Mouse (Mus musculus) 3134 (cell line): ENCODE data around the gene Ubqln1.
A peak's percentile ranks its signal among the peaks of the same experiment; 100 is the strongest.

Source experiments
- DNase-seq: peaks from one replicate; pipeline ENCODE4 v3.0.0-alpha.2; 2011; ENCODE audit warnings: low spot score; ENCODE audit not compliant: insufficient read length; ENCODE audit errors: extremely low read depth

The Ubqln1 gene

DNA sequence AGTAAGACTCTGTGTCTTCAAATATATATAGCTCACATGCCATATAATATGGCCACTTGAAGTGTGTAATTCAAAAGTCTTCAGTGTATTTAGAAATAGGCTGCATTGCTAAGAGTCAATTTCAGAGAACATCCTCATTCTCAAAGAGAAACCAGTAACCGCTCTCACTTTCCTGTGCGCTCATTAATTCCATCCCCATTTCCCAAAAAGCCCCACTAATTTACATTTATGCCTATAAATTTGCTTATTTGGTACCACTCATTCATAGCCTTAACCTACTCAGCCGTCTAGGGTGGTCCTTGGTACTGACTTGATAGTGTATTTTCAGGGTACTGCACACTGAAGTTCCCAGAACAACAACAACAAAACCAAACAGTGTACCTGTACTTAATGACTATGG, 13.5 kb downstream of the Ubqln1 start:
- DNase-seq: no peak

DNA sequence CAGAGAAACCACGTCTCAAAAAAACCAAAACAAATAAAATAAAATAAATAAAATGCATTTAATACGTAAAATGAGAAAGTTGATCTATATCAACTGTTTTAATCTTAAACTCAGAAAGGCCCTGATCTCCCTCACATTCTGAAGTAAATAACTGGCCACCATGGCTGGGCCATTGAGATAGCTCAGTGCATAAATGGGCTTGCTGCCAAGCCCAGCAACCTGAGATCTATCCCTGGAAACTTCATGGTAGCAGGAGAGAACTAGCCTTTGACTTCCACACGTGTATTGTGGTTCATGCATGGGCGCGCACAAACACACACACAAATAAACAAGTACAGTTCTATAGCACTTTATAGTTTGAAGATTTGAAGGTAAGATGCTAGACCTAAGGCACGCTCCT, 14.1 kb downstream of the Ubqln1 start:
- DNase-seq: no peak

DNA sequence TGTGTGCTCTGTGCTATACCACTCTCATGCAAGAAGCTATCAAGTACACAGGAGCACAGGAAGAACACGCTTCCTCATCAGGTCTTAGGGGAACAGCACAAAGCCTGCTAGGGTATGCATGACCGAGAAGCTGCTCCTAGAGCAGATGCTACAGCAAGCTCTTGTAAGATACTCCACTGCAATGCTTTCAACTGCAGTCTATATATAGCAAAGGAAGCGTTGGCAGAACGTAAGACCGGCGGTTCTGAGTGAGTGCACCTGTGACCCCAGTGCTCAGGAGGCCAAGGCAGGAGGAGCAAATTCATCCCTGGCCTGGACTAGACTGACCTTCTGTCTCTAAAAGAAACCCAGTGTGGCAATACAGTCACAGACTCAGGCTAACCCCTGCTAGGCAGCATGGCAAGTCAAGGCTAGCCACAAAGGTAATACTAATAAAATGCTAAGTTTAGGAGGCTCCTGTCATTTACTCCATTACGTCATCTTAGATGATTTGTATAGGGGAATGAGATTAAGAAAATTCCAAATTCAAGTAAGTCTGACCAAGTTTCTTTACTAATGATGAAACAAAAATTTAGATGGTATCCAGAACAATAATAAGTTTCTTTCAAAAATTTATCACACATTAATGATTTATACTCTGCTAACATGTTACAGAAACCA, 17.3 kb downstream of the Ubqln1 start:
- DNase-seq: no peak

DNA sequence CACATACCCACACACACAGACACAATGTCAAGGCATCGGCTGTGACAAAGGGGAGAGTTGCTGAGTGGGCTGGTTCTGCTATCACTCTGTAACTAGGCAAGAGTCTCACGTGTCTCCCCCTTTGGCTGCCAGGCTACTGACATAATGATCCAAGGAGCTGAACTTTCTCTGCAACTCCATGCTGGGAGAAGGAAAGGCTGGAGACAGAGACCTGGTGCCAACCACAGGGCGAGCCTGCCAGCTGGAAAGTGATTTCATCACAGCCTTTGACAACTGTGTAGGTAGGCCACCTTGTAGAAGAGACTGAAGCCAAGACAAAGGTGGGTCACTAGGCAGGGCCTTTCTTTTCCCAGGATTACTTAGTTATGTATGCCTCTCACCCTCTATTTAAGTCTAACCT, 18.2 kb downstream of the Ubqln1 start:
- DNase-seq: no peak

DNA sequence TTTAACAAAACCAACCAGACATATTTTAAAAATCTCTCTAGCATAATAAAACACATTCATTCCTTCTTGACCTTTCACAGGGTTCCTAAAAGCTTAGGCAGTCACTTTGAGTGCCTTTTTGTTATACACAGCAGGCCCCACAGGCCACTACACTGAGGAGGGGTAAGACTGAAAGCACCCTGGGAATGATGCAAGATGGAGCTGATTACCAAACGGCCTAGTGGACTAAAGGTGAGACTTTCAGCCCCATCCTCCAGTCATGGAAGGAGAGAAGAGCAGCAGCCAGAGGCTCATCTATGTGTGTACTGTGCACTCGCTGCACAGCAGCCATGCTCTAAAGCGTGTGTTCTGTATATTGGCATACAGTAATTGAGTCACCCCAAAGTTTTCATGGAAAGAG, 20.5 kb downstream of the Ubqln1 start:
- DNase-seq: no peak

DNA sequence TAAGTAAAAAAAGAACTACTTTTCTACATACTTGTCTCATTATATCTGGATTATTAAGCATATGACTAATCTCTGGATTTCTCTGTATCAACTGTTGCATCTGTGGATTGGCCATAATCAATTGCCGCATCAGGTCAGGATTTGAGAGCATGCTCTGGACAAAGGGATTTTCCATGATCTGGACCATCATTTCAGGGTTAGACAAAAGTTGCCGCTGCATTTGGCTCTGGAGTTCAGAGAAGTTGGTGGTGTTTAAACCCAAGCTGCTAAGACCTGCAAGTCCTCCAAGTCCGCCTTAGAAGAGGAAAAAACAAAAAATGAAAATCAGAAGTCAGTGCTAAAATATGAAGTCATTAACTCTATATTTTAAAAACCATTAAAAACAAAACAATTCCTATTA, 22.2 kb downstream of the Ubqln1 start:
- DNase-seq: no peak

DNA sequence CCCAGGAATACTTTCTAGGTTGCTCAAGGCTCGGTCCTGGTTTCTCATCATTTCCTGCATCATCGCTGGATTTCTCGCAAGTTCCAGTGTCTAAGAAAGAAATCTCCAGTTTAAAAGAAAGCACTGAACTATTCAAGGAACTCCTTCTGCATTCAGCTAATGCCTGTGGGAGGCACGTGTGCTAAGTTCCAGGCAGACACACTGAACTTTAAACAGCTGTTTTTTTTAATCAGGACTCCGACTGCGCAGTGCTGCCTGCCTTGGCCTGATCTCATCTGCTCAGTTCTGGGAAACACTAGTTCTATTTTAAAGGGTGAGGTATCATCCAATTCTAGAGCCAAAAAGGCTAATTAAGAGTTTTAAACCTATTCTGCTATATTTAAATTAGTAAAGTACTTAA, 23.3 kb downstream of the Ubqln1 start:
- no peak for DNase-seq

DNA sequence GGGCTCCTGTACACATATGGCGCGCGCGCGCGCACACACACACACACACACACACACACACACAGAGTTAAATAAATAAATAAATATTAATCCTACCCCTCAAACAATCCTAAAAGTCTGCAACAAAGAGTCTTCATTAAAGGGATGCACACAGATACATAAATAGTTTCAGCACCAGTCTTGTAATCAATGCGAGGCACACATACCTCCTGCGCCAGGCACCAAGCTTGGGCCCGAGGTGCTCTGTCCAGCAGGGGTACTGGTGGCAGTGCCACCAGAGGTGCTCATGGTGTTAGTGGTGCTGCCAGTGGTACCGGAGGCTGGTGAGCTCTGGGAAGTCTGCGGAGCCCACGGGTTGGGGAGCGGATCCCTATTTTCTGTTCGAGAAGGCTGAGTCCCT, 23.9 kb downstream of the Ubqln1 start:
- DNase-seq: no peak

DNA sequence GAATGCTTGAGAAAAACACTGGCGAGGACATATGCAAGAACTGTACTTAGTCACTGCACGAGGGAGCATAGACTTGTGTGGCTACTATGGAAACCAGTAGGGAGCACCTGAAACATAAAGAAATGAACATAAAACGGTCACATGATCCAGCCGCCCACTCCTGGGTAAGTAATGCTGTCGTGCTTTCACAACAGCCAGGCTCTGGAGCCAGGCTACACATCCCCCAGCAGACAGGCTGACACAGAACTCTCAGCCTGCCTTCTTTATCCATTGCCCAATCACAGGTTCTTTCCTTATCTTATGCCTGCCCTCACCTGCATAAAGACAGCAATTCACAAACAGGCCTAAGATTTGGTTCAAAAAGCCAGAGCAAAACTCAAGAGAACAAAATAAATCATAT, 26.0 kb downstream of the Ubqln1 start:
- DNase-seq: no peak

DNA sequence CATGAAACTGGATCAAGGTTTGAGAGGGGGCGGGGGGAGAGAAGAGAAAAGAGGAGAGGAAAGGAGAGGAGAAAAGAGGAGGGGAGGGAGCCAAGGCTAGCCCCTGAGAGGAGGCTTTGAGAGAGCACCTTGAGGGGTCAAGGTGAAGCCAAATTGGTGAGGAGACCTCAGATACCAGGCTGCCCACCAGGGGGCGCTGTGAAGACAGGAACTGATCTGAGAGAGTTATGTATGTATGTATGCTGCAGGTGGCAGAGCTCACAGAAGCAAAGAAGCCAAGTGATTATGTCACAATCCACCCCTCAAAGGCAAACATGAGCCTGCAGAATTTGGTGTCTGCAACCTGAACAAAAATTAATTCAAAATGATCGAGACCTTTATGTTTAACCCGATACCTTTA, 27.0 kb downstream of the Ubqln1 start:
- no peak for DNase-seq

DNA sequence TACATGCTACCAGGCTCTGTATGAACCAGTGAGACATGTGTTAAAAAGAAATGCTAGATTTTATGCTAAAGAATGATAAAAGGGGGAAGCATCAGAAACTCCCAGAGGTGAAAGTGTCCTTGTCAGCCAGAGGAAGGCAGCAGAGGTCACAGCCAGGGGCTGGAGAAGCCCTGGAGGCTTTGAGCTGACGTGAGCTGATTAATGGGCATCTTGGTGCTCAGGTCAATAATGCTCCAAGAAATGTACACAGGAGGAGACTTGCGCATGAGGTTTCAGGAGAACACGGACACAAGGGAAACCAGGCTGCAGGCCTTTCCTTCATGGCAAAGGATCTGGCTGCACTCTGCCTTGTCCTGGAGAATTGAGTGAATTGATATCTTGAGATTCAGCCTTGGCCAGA, 27.7 kb downstream of the Ubqln1 start:
- DNase-seq: no peak

DNA sequence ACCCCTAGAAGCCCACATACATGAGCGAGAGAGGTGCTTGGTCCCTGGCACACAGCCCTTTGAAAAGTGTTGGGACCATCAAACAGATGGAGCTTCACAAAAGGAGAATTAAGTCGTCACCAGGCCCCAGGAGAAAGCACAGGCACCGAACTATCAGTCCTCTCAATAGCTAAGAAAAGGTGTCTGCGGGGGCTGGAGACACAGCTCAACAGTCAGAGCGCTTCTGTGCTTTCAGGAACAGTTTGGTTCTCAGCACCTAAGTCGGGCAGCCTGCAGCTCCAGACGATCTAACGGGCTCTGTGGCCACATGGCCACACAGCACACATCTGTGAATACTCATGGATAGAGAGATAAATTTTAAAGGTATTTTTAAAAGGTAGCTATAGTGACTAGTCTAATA, 29.2 kb downstream of the Ubqln1 start:
- DNase-seq: no peak

DNA sequence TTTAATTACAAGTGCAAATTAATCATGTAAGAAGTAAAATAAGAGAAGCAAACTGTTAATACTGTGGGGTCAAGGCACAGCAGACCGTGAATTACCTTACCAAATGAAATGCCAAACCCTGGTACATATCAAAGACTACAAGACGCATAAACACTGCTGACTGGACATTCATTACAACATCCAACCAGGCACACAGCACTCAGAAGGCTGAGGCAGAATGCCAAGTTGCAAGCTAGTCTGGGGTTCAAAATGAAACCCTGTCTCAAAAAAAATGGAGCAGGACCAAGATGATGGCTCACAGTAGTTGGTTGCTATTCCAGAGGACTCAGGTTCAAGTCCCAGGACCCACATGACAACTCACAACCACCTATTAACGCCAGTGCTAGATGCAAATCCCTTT, 31.3 kb downstream of the Ubqln1 start:
- DNase-seq: no peak

DNA sequence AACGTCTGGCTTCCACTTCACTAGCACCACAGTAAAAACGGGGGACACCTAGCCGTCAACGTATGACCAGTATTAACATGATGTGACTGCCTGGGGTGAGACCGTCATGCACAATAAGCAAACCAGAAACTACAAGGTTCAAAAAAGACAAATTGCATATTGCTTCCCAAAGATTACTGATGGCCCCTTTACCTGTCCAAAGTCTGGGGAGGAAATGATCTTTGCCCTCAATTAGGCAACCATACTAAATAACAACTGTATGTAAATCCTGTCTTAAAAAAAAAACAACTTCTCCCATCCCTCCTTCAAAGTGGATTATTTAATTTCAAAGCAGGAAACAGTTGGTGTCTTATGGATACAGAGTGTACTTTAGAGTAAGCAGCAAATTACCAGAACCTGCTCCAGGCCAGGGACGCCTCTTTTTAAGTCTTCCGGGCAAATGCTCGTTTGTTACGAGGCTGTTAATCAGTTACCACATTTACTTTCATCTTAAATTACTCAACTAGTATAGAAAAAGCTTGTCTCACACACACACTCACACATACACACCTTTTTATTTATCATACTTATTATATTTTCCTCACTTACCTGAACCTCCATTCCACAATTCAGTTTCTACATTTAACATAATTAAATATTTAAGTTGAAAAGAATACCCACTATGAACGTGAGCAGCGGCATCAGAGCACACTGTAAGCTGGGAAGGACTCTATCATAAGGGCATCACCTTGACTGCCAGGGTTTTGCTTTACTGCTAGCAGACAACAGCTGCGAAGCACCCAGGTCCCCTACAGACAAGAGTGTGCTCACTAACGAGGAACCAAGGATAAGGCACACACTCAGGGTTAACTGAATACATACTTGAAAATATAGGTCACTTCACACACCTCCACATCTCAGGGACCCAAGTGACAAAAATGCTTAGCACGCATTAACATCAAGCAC, 33.6 kb downstream of the Ubqln1 start:
- DNase-seq: no peak

DNA sequence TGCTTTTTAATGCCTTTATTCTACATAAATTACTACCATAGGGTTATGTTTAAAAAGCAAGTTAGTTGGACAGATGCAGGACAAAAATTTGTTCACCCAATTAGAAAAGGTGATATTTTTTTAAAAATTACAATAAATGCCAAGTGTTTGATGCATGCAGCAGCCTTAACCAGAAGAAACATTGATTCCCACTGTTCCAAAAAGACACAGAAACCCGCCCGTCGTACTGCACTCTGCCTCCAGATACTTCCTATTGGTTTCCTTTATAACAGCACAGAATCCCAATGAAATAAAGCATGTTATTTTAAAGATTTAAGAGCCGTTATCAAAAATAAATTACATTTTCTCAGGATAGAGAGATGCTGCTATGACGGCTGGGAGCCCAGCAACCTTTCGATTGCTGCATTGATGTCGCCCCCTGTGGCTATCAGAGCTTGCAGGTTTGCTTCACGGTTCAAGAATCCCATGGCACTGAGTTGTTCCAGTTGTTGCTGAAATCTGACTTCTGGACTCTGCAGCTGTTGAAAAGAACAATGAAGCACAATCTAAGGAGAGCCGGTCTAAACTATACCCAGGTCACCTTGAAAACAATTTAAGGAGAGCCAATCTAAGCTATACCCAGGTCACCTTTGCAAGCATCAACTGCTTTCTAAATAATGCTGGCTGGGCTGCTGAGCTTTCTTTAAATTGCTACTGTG, 37.8 kb downstream of the Ubqln1 start:
- DNase-seq: no peak

DNA sequence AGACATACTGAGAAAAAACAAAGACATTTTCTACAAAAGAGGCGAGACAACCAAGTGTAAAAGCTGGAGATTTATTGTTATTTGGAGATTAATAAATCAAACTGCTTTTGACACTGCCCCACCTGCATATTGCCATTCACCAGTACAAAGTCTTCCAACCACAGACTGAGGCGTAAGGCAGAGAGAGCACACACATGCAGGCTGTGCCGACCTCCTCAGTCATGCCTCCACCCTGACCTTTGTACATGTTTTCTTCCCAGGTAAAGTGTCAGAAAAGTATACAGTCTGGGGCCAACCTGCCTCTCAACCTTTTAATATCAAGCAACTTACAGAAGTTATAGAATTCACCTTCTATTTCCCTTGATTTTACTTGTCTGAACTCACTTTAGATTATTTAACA, 39.3 kb downstream of the Ubqln1 start:
- no peak for DNase-seq

DNA sequence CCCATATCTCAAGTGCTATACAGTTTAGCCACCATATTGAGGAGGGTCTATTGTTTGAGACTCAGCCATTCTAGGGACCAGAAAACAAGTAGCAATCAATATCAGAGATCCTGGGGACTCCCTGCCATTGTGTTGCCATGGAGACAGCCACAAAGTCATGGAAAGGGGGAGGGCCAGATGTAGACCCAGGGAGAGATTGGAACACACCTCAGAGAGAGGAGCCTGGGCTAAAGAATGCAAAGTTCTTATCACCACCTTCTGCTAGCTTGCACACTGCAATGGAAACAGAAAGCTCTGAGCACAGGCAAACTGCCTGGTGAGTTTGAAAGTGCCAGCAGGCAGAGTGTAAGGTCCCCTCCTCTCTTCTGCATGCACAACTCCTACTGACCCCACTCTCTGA, 47.3 kb downstream of the Ubqln1 start:
- DNase-seq: no peak

DNA sequence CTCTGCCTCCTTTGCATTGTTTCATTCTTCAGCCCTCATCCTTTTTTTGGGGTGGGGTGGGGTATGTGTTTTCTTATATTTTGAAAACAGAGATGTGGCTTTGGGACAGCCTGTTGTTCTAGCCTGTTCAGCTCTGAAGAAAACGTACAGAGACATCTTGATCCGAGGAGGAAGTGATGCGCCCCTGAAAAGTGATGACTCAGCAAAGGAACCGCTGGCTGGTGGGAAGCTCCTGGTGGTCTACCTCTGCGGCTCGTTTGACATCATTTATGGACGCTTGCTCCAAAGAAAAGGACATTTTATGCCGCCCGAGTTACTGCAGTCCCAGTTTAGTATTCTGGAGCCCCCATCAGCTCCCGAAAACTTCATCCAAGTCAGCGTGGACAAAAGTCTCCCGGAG, 52.1 kb downstream of the Ubqln1 start:
- DNase-seq: no peak

DNA sequence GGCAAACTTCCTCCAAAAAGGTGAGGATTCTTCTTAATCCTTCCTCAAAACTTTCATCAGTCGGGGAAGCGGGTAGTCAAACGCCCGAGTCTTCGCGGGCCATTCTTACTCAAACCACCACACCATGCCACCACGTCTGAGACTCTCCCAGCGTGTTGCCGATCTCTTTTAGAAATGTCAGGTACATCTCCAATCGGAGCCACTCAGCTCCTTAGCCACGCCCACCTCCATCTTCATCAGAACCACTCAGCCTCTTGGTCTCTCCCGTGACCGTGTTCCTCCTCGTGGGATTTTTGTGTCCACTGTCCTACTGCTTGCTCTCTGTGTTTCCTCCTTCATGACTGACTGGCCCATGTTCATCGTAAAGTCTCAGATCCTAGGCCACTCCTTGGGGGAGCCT, 54.7 kb downstream of the Ubqln1 start:
- DNase-seq: no peak

DNA sequence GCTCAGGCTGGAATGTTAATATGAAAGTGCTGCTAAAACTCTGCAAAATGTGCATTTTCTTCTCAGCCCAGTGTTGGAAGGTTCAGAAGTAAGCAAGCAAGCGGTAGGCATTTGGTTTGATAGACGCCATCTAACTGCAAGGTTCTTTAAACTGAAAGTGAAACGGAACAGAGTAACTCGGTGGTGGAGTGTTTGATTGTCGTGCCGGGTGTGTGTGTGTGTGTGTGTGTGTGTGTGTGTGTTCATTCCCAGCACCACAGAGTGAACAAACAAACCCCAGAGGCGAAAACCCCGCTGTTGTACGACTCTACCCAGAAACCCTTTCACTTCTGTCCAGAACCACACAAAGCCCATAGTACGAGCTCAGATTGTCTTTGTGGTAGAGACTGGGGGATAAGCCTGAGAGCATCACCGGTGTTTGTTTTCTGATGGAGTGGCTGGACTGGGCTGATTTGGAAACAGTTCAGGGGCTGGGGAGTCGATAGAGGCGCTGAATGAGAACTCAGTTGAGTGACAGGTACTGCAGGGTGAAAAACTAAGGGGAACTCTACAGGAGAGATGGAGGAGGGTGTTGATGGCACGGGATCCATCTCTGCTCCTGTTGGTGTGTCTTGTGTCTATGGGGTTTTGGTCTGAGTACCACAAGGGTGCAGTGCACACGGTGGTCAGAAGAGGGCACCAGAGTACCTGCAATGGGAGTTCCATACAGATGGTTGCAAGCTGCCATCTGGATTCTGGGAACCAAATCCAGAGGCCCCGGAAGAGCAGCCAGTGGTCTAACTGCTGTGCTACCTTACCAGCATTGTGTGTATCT, 57.1 kb downstream of the Ubqln1 start:
- DNase-seq: peak; percentile 61
